ENCODE assay signal across 8 mouse cellular contexts in the genomic region with DNA sequence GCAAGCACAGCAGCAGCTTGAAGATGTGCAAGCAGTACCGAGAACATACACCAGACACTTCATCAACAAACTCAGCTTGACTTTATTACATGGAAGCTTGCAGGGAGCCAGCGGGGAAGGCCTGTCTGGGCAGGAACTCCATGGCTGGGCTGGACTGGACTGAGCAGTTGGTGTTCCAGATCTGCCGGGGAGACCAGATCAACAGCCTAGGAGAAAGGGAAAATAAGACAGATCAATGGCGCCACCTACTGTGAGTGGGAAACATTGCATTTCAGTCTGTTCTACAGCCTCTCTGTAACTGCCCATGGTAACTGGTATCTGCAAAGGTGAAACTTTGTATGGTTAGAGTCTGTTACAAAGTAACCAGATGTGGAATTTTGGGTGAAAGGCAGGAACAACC. TPM values are rescaled to one million over a fixed set of nuclear protein-coding genes. Genes with fewer than 3 reads are reported as not detected.
A peak's percentile ranks its signal among the peaks of the same experiment; 100 is the strongest.
DNase-seq lines count a peak whose midpoint lies in the region; ATAC-seq and TF ChIP-seq lines count a peak whose summit lies in the region.

No protein-coding gene starts in this region.

- TF ChIP-seq CTCF in bone marrow macrophage, adult 2 months (IDR thresholded peaks at IDR 0.05; ENCODE audit: low read depth, low read length): peak; percentile 30; the same call in 1 of the 2 replicates

- peak; percentile 61 for DNase-seq in 3134 (ENCODE audit: extremely low read depth, insufficient read length, low spot score)
- DNase-seq in spleen, postnatal 4 days (ENCODE audit: low spot score in 2 of 2): peak; percentile 59 to 81

- no peak for TF ChIP-seq POLR2A in bone marrow macrophage, adult 2 months (IDR thresholded peaks at IDR 0.05; ENCODE audit: borderline replicate concordance, low read depth, low read length)

- H3K27ac ChIP-seq in bone marrow macrophage, adult 2 months (ENCODE audit: insufficient read depth, low read depth, low read length): no peak overlapping the region
- no peak overlapping the region for H3K27ac ChIP-seq in heart, embryonic 11.5 days (ENCODE audit: low read depth, low read length)
- H3K27ac ChIP-seq in kidney, embryonic 14.5 days (ENCODE audit: low read depth, low read length): no peak overlapping the region
- peak overlapping the region; percentile 80 for H3K27ac ChIP-seq in limb, embryonic 15.5 days

- H3K36me3 ChIP-seq in heart, embryonic 11.5 days (ENCODE audit: control insufficient read depth, insufficient read depth, low read length): no peaks in the 10 kb centered on the region; the same call in 1 of the 2 replicates
- peaks cover 27% of the 10 kb centered on the region for H3K36me3 ChIP-seq in kidney, embryonic 14.5 days (ENCODE audit: control insufficient read depth, insufficient read depth, low read length)
- H3K36me3 ChIP-seq in limb, embryonic 15.5 days: peaks cover 29% of the 10 kb centered on the region

- H3K27me3 ChIP-seq in heart, embryonic 11.5 days (ENCODE audit: control insufficient read depth, insufficient read depth, low read length): no peaks in the 10 kb centered on the region
- H3K27me3 ChIP-seq in kidney, embryonic 14.5 days (ENCODE audit: control insufficient read depth, insufficient read depth, low read length): no peaks in the 10 kb centered on the region
- H3K27me3 ChIP-seq in limb, embryonic 15.5 days: no peaks in the 10 kb centered on the region

- 18% methylated on average over 4 of the region's 4 CpGs for WGBS in heart, embryonic 11.5 days (ENCODE audit: insufficient replicate concordance)
- WGBS in kidney, embryonic 14.5 days: 21% methylated on average over 4 of the region's 4 CpGs
- WGBS in limb, embryonic 15.5 days: 8% methylated on average over 4 of the region's 4 CpGs

- H3K4me3 ChIP-seq in bone marrow macrophage, adult 2 months (ENCODE audit: insufficient read depth, low read length): no peak overlapping the region
- no peak overlapping the region for H3K4me3 ChIP-seq in heart, embryonic 11.5 days (ENCODE audit: low read depth, low read length)
- H3K4me3 ChIP-seq in kidney, embryonic 14.5 days (ENCODE audit: low read length): no peak overlapping the region
- H3K4me3 ChIP-seq in limb, embryonic 15.5 days: no peak overlapping the region

- no peak overlapping the region for H3K9ac ChIP-seq in heart, embryonic 11.5 days (ENCODE audit: low read depth, low read length)
- no peak overlapping the region for H3K9ac ChIP-seq in kidney, embryonic 14.5 days (ENCODE audit: low read depth, low read length)
- H3K9ac ChIP-seq in limb, embryonic 15.5 days: no peak overlapping the region

- no peaks in the 10 kb centered on the region for H3K9me3 ChIP-seq in heart, embryonic 11.5 days (replicated peaks; ENCODE audit: control insufficient read depth, low read length)
- H3K9me3 ChIP-seq in kidney, embryonic 14.5 days (ENCODE audit: control insufficient read depth, low read length): no peaks in the 10 kb centered on the region
- H3K9me3 ChIP-seq in limb, embryonic 15.5 days: no peaks in the 10 kb centered on the region

- no peak overlapping the region for H3K4me2 ChIP-seq in heart, embryonic 11.5 days
- H3K4me2 ChIP-seq in kidney, embryonic 14.5 days (replicated peaks; ENCODE audit: low read depth, low read length): no peak overlapping the region
- H3K4me2 ChIP-seq in limb, embryonic 15.5 days: no peak overlapping the region

- peaks cover 12% of the 10 kb centered on the region for H3K4me1 ChIP-seq in bone marrow macrophage, adult 2 months (ENCODE audit: control insufficient read depth, insufficient read depth, low read length)
- H3K4me1 ChIP-seq in heart, embryonic 11.5 days (ENCODE audit: control insufficient read depth, insufficient read depth, low read length): peaks cover 6% of the 10 kb centered on the region; the same call in 1 of the 2 replicates
- H3K4me1 ChIP-seq in kidney, embryonic 14.5 days (ENCODE audit: control insufficient read depth, insufficient read depth, low read length): no peaks in the 10 kb centered on the region
- peaks cover 22% of the 10 kb centered on the region for H3K4me1 ChIP-seq in limb, embryonic 15.5 days

- peak; percentile 80 for ATAC-seq in erythroblast, adult 5-6 weeks (replicated peaks; ENCODE audit: low FRiP score, poor library complexity, severe bottlenecking)
- ATAC-seq in heart, embryonic 11.5 days (replicated peaks; ENCODE audit: insufficient number of reproducible peaks, low FRiP score, low TSS enrichment): peak; percentile 52; the same call in 1 of the 2 replicates
- ATAC-seq in kidney, embryonic 14.5 days (ENCODE audit: low FRiP score, low TSS enrichment): peak; percentile 68
- peak; percentile 83 for ATAC-seq in limb, embryonic 15.5 days (ENCODE audit: insufficient number of reproducible peaks, low FRiP score, low TSS enrichment, low read depth)
- ATAC-seq in monocyte, adult 5-6 weeks (replicated peaks; ENCODE audit: insufficient number of reproducible peaks, low FRiP score, low TSS enrichment, poor library complexity, severe bottlenecking): peak; percentile 45

RNA-seq across cellular contexts. Expression of a gene that starts 14.5 kb away (rescaled TPM):
- 363 and 383 TPM in 2 replicates for polyA plus RNA-seq in bone marrow macrophage, adult 2 months (2012; ENCODE audit: insufficient read depth, insufficient read length, missing spikeins)
- 25.9 and 45.8 TPM in 2 replicates for total RNA-seq in erythroblast, adult 5-6 weeks (2015; ENCODE audit: low replicate concordance)
- 18.7 and 20.2 TPM in 2 replicates for total RNA-seq in erythroblast, adult 5-6 weeks (2017; ENCODE audit: low replicate concordance)
- 273 and 292 TPM in 2 replicates for polyA plus RNA-seq in heart, embryonic 11.5 days (2014; fragmentation: Nextera tagmentation; extraction: Ambion mirVana)
- polyA plus RNA-seq in kidney, embryonic 14.5 days (2014; fragmentation: Nextera tagmentation; extraction: Ambion mirVana): 389 and 470 TPM in 2 replicates
- polyA plus RNA-seq in limb, embryonic 15.5 days (2015; fragmentation: Nextera tagmentation; extraction: Ambion mirVana): 448 and 491 TPM in 2 replicates
- 91.4 to 104 TPM (median 99.3 TPM) in 3 replicates for total RNA-seq in monocyte, adult 5-6 weeks (2017)

RNA-seq across cellular contexts. Expression of a gene that starts 22.9 kb away (rescaled TPM):
- 29.4 and 32.0 TPM in 2 replicates for polyA plus RNA-seq in bone marrow macrophage, adult 2 months (2012; ENCODE audit: insufficient read depth, insufficient read length, missing spikeins)
- total RNA-seq in erythroblast, adult 5-6 weeks (2015; ENCODE audit: low replicate concordance): 13.3 and 18.2 TPM in 2 replicates
- total RNA-seq in erythroblast, adult 5-6 weeks (2017; ENCODE audit: low replicate concordance): 19.0 and 20.9 TPM in 2 replicates
- 125 and 133 TPM in 2 replicates for polyA plus RNA-seq in heart, embryonic 11.5 days (2014; fragmentation: Nextera tagmentation; extraction: Ambion mirVana)
- polyA plus RNA-seq in kidney, embryonic 14.5 days (2014; fragmentation: Nextera tagmentation; extraction: Ambion mirVana): 151 and 230 TPM in 2 replicates
- polyA plus RNA-seq in limb, embryonic 15.5 days (2015; fragmentation: Nextera tagmentation; extraction: Ambion mirVana): 153 and 158 TPM in 2 replicates
- 54.8 to 59.5 TPM (median 56.4 TPM) in 3 replicates for total RNA-seq in monocyte, adult 5-6 weeks (2017)

RNA-seq across cellular contexts. Expression of a gene that starts 23.6 kb away (rescaled TPM):
- 18.5 and 22.0 TPM in 2 replicates for polyA plus RNA-seq in bone marrow macrophage, adult 2 months (2012; ENCODE audit: insufficient read depth, insufficient read length, missing spikeins)
- total RNA-seq in erythroblast, adult 5-6 weeks (2015; ENCODE audit: low replicate concordance): 1.7 TPM in 2 replicates
- 0.85 and 0.98 TPM in 2 replicates for total RNA-seq in erythroblast, adult 5-6 weeks (2017; ENCODE audit: low replicate concordance)
- polyA plus RNA-seq in heart, embryonic 11.5 days (2014; fragmentation: Nextera tagmentation; extraction: Ambion mirVana): 1,182 and 1,259 TPM in 2 replicates
- polyA plus RNA-seq in kidney, embryonic 14.5 days (2014; fragmentation: Nextera tagmentation; extraction: Ambion mirVana): 817 and 919 TPM in 2 replicates
- polyA plus RNA-seq in limb, embryonic 15.5 days (2015; fragmentation: Nextera tagmentation; extraction: Ambion mirVana): 3,190 and 4,050 TPM in 2 replicates
- not detected in 3 replicates for total RNA-seq in monocyte, adult 5-6 weeks (2017)

Comparison
In these comparisons a context has a peak if more than half of its experiments do, and no peak if none do; other contexts are left out.
1. RNA of a gene that starts 23.6 kb away (polyA plus RNA-seq): 3,190 to 4,050 TPM in limb, embryonic 15.5 days, 1,182 to 1,259 TPM in heart, embryonic 11.5 days and 817 to 919 TPM in kidney, embryonic 14.5 days; 18.5 to 22.0 TPM in bone marrow macrophage, adult 2 months; every median in the first group is over 10 times any median in the second.
2. Peak in every context shown above with its lines, with median percentiles within 50 percentile points of each other: ATAC-seq.